Mouse (Mus musculus): ENCODE measurements around the gene Man2b2.
A peak's percentile ranks its signal among the peaks of the same experiment; 100 is the strongest.

Man2b2 gene

GRCm38 (mm10) chr5:36829913-36830879, at the start of gene Man2b2:
Gene Man2b2, minus strand, starts transcription at chr5:36830653.
- peak; percentile 93 to 96 for DNase-seq

- DNase-seq: no peak
Measured at GRCm38 (mm10) chr5:36878801-36879200, 48.3 kb upstream of the Man2b2 start.

- DNase-seq: no peak
Measured at GRCm38 (mm10) chr5:36877641-36878040, 47.2 kb upstream of the Man2b2 start.

- DNase-seq: no peak
Measured at GRCm38 (mm10) chr5:36876777-36877396, 46.4 kb upstream of the Man2b2 start.

GRCm38 (mm10) chr5:36875956-36876355, 45.5 kb upstream of the Man2b2 start:
- DNase-seq: no peak

- no peak for DNase-seq
Measured at GRCm38 (mm10) chr5:36870916-36871315, 40.5 kb upstream of the Man2b2 start.

GRCm38 (mm10) chr5:36869578-36870236, 39.3 kb upstream of the Man2b2 start:
- DNase-seq: no peak

- no peak for DNase-seq
Measured at GRCm38 (mm10) chr5:36869186-36869577, 38.7 kb upstream of the Man2b2 start.

GRCm38 (mm10) chr5:36868266-36869090, 38.0 kb upstream of the Man2b2 start, which contains the start of gene Ppp2r2c:
Gene Ppp2r2c, plus strand, starts transcription at chr5:36868513.
- no peak for DNase-seq

GRCm38 (mm10) chr5:36867561-36867960, 37.1 kb upstream of the Man2b2 start:
- no peak for DNase-seq

- no peak for DNase-seq
Measured at GRCm38 (mm10) chr5:36866701-36867250, 36.3 kb upstream of the Man2b2 start.

GRCm38 (mm10) chr5:36861084-36861483, 30.6 kb upstream of the Man2b2 start:
- no peak for DNase-seq

- DNase-seq: no peak
Measured at GRCm38 (mm10) chr5:36857546-36857945, 27.1 kb upstream of the Man2b2 start.

- no peak for DNase-seq
Measured at GRCm38 (mm10) chr5:36856529-36856928, 26.1 kb upstream of the Man2b2 start.

- no peak for DNase-seq
Measured at GRCm38 (mm10) chr5:36855180-36855579, 24.7 kb upstream of the Man2b2 start.

- no peak for DNase-seq
Measured at GRCm38 (mm10) chr5:36851572-36851971, 21.1 kb upstream of the Man2b2 start.

GRCm38 (mm10) chr5:36844490-36844889, 14.0 kb upstream of the Man2b2 start:
- no peak for DNase-seq

- DNase-seq: no peak
Measured at GRCm38 (mm10) chr5:36841701-36842100, 11.2 kb upstream of the Man2b2 start.

- no peak for DNase-seq
Measured at GRCm38 (mm10) chr5:36840092-36840491, 9.6 kb upstream of the Man2b2 start.

- DNase-seq: no peak
Measured at GRCm38 (mm10) chr5:36839602-36840001, 9.1 kb upstream of the Man2b2 start.

GRCm38 (mm10) chr5:36839032-36839431, 8.6 kb upstream of the Man2b2 start:
- DNase-seq: no peak

- DNase-seq: peak; percentile 62 to 78
Measured at GRCm38 (mm10) chr5:36835933-36836332, 5.5 kb upstream of the Man2b2 start.
